Mouse (Mus musculus) heart, adult 2 months (tissue): ENCODE measurements around the gene Pkm. TPM values are rescaled to one million over a fixed set of nuclear protein-coding genes. Genes with fewer than 3 reads are reported as not detected.

Source experiments
- DNase-seq, 2 experiments: peaks; one replicate each; pipeline ENCODE4 v3.0.0; 2021
- H3K27ac ChIP-seq: fragments of 200-600 bp; 2 replicates; pipeline ENCODE4 v1.8.1; 2022
- H3K27me3 ChIP-seq: fragments of 200-500 bp; 2 replicates; pipeline ENCODE4 v1.6.1; 2012; ENCODE audit warnings: mild to moderate bottlenecking, low read length, inconsistent platforms, mixed read lengths; ENCODE audit not compliant: control insufficient read depth, insufficient read depth
- H3K36me3 ChIP-seq: fragments of 200-500 bp; 2 replicates; pipeline ENCODE4 v1.6.1; 2012; ENCODE audit warnings: low read length, inconsistent platforms; ENCODE audit not compliant: control insufficient read depth, insufficient read depth
- H3K4me1 ChIP-seq: fragments of 200-500 bp; 2 replicates; pipeline ENCODE4 v1.6.1; 2011; ENCODE audit warnings: low read length; ENCODE audit not compliant: control insufficient read depth, insufficient read depth
- H3K4me3 ChIP-seq: fragments of 200-600 bp; 2 replicates; pipeline ENCODE4 v1.8.1; 2022
- H3K79me2 ChIP-seq: fragments of 200-500 bp; replicated peaks from 2 replicates; pipeline ENCODE4 v1.6.1; 2012; ENCODE audit warnings: mild to moderate bottlenecking, inconsistent platforms, low read length, moderate library complexity, mixed read lengths; ENCODE audit not compliant: control insufficient read depth, insufficient read depth
- H3K9ac ChIP-seq: fragments of 200-500 bp; 2 replicates; pipeline ENCODE4 v1.6.1; 2012; ENCODE audit warnings: low read depth, mild to moderate bottlenecking, control low read depth, inconsistent platforms, low read length, mixed read lengths
- CTCF ChIP-seq: fragments of 200-600 bp; IDR thresholded peaks from 2 replicates; pipeline ENCODE4 v1.8.1; 2022; ENCODE audit warnings: antibody characterized with exemption, mild to moderate bottlenecking, moderate library complexity
- EP300 ChIP-seq: fragments of 200-500 bp; IDR thresholded peaks from 2 replicates; pipeline ENCODE4 v1.6.1; 2011; ENCODE audit warnings: low read depth, low read length, control low read depth; ENCODE audit not compliant: insufficient read depth
- POLR2A ChIP-seq: fragments of 200-500 bp; IDR thresholded peaks from 2 replicates; pipeline ENCODE4 v1.6.1; 2011; ENCODE audit warnings: mild to moderate bottlenecking, low read depth, low read length, control low read depth; ENCODE audit not compliant: insufficient read depth
- WGBS: fragments of 180-500 bp; shearing (Covaris S2); methylation state at CpG from one replicate; pipeline ENCODE4 v1.1.7; 2018; 5-methylcytosine and 5-hydroxymethylcytosine counted together
- intact Hi-C: fragments of 180-260 bp; cut with DNase I; formaldehyde crosslinking; loops from one replicate; pipeline ENCODE4 v1.15.1; 2025
- polyA plus RNA-seq: library from polyadenylated mRNA; depleted of rRNA; stranded (reverse); fragments of >200 nt; gene quantifications from 2 replicates; pipeline ENCODE4 v1.2.3, GENCODE M21; 2012; rRNA removed
- total RNA-seq, 2 experiments: library from RNA; stranded (reverse); gene quantifications; 2 replicates each; pipeline ENCODE4 v1.2.3; 2021

The Pkm gene
- total and polyA plus RNA-seq, 3 experiments = 1,073 to 1,773 (median 1,081) TPM

- intact Hi-C loops = no loop called here
- no peaks in the 10 kb centered on the region for H3K27me3 ChIP-seq
- H3K4me3 ChIP-seq = no peak overlapping the region
- TF ChIP-seq CTCF = no peak
- no peak for TF ChIP-seq POLR2A
- no peak for TF ChIP-seq EP300
- no peak for DNase-seq
- WGBS = 77% methylated on average over 5 of the region's 5 CpGs
- H3K9ac ChIP-seq = no peak overlapping the region
- no peaks in the 10 kb centered on the region for H3K79me2 ChIP-seq
- no peak overlapping the region for H3K27ac ChIP-seq
- H3K4me1 ChIP-seq = peaks cover 1% of the 10 kb centered on the region; the same call in 1 of the 2 replicates
- H3K36me3 ChIP-seq = no peaks in the 10 kb centered on the region
Measured at GRCm38 (mm10) chr9:59721144-59721543, 65.0 kb downstream of the Pkm start.

GRCm38 (mm10) chr9:59723096-59723657 is 67.0 kb downstream of the Pkm start:
- Histone ChIP-seq H3K79me2 (no peaks in the 10 kb centered on the region), H3K36me3 (no peaks in the 10 kb centered on the region), H3K4me1 (peaks cover 1% of the 10 kb centered on the region; the same call in 1 of the 2 replicates), H3K27me3 (no peaks in the 10 kb centered on the region), H3K27ac (no peak overlapping the region), H3K9ac (no peak overlapping the region), H3K4me3 (peak overlapping the region; percentile 27; the same call in 1 of the 2 replicates)
- TF ChIP-seq EP300 (peak; percentile 73; the same call in 1 of the 2 replicates), CTCF (peak; percentile 94), POLR2A (no peak)
- intact Hi-C loops = loop anchor here (1.0 to 2.0 kb wide), 2 partner anchors 37 to 246 kb away; no protein-coding TSS in a partner anchor
- whole genome bisulfite sequencing = 5% methylated on average over 10 of the region's 10 CpGs
- DNase-seq = peak; percentile 70

- Histone ChIP-seq H3K36me3 (no peaks in the 10 kb centered on the region), H3K4me1 (peaks cover 1% of the 10 kb centered on the region; the same call in 1 of the 2 replicates), H3K27ac (no peak overlapping the region), H3K79me2 (no peaks in the 10 kb centered on the region), H3K9ac (no peak overlapping the region), H3K4me3 (no peak overlapping the region), H3K27me3 (no peaks in the 10 kb centered on the region)
- intact Hi-C loops = loop anchor here (1.0 to 2.0 kb wide), 2 partner anchors 36 to 245 kb away; no protein-coding TSS in a partner anchor
- DNase-seq = peak; percentile 20 to 28
- TF ChIP-seq POLR2A (no peak), EP300 (no peak), CTCF (no peak)
- WGBS = 62% methylated on average over 8 of the region's 8 CpGs
Measured at GRCm38 (mm10) chr9:59723791-59724442, 67.7 kb downstream of the Pkm start.

- TF ChIP-seq EP300 = no peak
- no peak for TF ChIP-seq POLR2A
- DNase-seq = no peak
- no peak overlapping the region for H3K27ac ChIP-seq
- H3K36me3 ChIP-seq = no peaks in the 10 kb centered on the region
- no peak overlapping the region for H3K4me3 ChIP-seq
- no peaks in the 10 kb centered on the region for H3K79me2 ChIP-seq
- peaks cover 1% of the 10 kb centered on the region; the same call in 1 of the 2 replicates for H3K4me1 ChIP-seq
- intact Hi-C loops = no loop called here
- WGBS = 60% methylated on average over 10 of the region's 10 CpGs
- no peaks in the 10 kb centered on the region for H3K27me3 ChIP-seq
- no peak overlapping the region for H3K9ac ChIP-seq
Measured at GRCm38 (mm10) chr9:59725515-59725914, 69.3 kb downstream of the Pkm start.

- Histone ChIP-seq H3K27me3 (no peaks in the 10 kb centered on the region), H3K36me3 (no peaks in the 10 kb centered on the region), H3K4me3 (no peak overlapping the region), H3K9ac (no peak overlapping the region), H3K4me1 (peaks cover 1% of the 10 kb centered on the region; the same call in 1 of the 2 replicates), H3K27ac (no peak overlapping the region), H3K79me2 (no peaks in the 10 kb centered on the region)
- 78% methylated on average over 11 of the region's 11 CpGs for WGBS
- no peak for DNase-seq
- no peak for TF ChIP-seq CTCF
- no peak for TF ChIP-seq EP300
- TF ChIP-seq POLR2A = no peak
- intact Hi-C loops = no loop called here
Measured at GRCm38 (mm10) chr9:59727569-59728286, 71.6 kb downstream of the Pkm start.

Other genes starting within 250 kb of the Pkm start
- gene Arih1, start 169.8 kb upstream of the Pkm start, total RNA-seq = 10 to 100 TPM; 79.2 to 88.7 TPM
- 15.8 and 36.9 TPM in 2 replicates for gene Arih1, start 169.8 kb upstream of the Pkm start, polyA plus RNA-seq
- gene Hexa, start 116.8 kb upstream of the Pkm start, total RNA-seq = 10 to 100 TPM; 46.9 to 51.7 TPM
- gene Hexa, start 116.8 kb upstream of the Pkm start, polyA plus RNA-seq = 50.6 and 64.4 TPM in 2 replicates
- gene Tmem202, start 116.5 kb upstream of the Pkm start, total RNA-seq = under 1 TPM; 0.37 to 0.84 TPM
- 0.16 and 0.29 TPM in 2 replicates for gene Tmem202, start 116.5 kb upstream of the Pkm start, polyA plus RNA-seq
- gene Celf6, start 78.5 kb upstream of the Pkm start, total RNA-seq = not detected
- gene Celf6, start 78.5 kb upstream of the Pkm start, polyA plus RNA-seq = 0.18 TPM in 1 of 2 replicates, not detected in the other
- gene Parp6, start 39.1 kb upstream of the Pkm start, total RNA-seq = 10 to 100 TPM; 16.4 to 16.5 TPM
- 24.2 and 40.3 TPM in 2 replicates for gene Parp6, start 39.1 kb upstream of the Pkm start, polyA plus RNA-seq
- gene Gramd2, start 23.8 kb downstream of the Pkm start, total RNA-seq = not detected
- 0.26 and 1.3 TPM in 2 replicates for gene Gramd2, start 23.8 kb downstream of the Pkm start, polyA plus RNA-seq
- 1 to 10 TPM; 8.1 to 8.3 TPM for gene Senp8, start 94.3 kb downstream of the Pkm start, total RNA-seq
- 4.2 and 9.9 TPM in 2 replicates for gene Senp8, start 94.3 kb downstream of the Pkm start, polyA plus RNA-seq
- gene Myo9a, start 94.5 kb downstream of the Pkm start, total RNA-seq = 10 to 100 TPM; 11.0 to 13.1 TPM
- 1.9 and 6.6 TPM in 2 replicates for gene Myo9a, start 94.5 kb downstream of the Pkm start, polyA plus RNA-seq